Mouse (Mus musculus) kidney, adult 2 months (tissue): ENCODE data around the gene Dct. TPM values are rescaled to one million over a fixed set of nuclear protein-coding genes. Genes with fewer than 3 reads are reported as not detected.

Experiments used
- DNase-seq: peaks from one replicate; pipeline ENCODE4 v3.0.0; 2021
- H3K27ac ChIP-seq: fragments of 200-500 bp; 2 replicates; pipeline ENCODE4 v1.5.1; 2012; ENCODE audit warnings: low read depth, low read length, control low read depth, inconsistent platforms; ENCODE audit not compliant: insufficient read depth
- H3K27me3 ChIP-seq: fragments of 200-500 bp; replicated peaks from 2 replicates; pipeline ENCODE4 v1.6.1; 2012; ENCODE audit warnings: mild to moderate bottlenecking, moderate library complexity, low read length, inconsistent platforms; ENCODE audit not compliant: control insufficient read depth, insufficient read depth
- H3K36me3 ChIP-seq: fragments of 200-500 bp; 2 replicates; pipeline ENCODE4 v1.6.1; 2012; ENCODE audit warnings: mild to moderate bottlenecking, moderate library complexity, low read length, inconsistent platforms; ENCODE audit not compliant: control insufficient read depth, insufficient read depth
- H3K4me1 ChIP-seq: fragments of 200-500 bp; 2 replicates; pipeline ENCODE4 v1.6.1; 2011; ENCODE audit warnings: low read length; ENCODE audit not compliant: control insufficient read depth, insufficient read depth
- H3K4me3 ChIP-seq: fragments of 200-500 bp; 2 replicates; pipeline ENCODE4 v1.5.1; 2011; ENCODE audit warnings: mild to moderate bottlenecking, low read depth, low read length, control low read depth; ENCODE audit not compliant: insufficient read depth
- CTCF ChIP-seq: fragments of 200-500 bp; conservative IDR thresholded peaks from 2 replicates; pipeline ENCODE4 v1.5.1; 2011; ENCODE audit warnings: low read depth, mild to moderate bottlenecking, control low read depth, low read length, moderate library complexity, mixed read lengths; ENCODE audit not compliant: insufficient read depth, insufficient read length
- POLR2A ChIP-seq: fragments of 200-500 bp; IDR thresholded peaks from one replicate; pipeline ENCODE4 v1.6.1; 2011; ENCODE audit warnings: low read depth, low read length, control low read depth
- WGBS: fragments of 180-500 bp; shearing (Covaris S2); methylation state at CpG from one replicate; pipeline ENCODE4 v1.1.7; 2018; 5-methylcytosine and 5-hydroxymethylcytosine counted together
- polyA plus RNA-seq: library from polyadenylated mRNA; depleted of rRNA; stranded (reverse); fragments of >200 nt; gene quantifications from 2 replicates; pipeline ENCODE4 v1.2.3, GENCODE M21; 2012

The Dct gene
- polyA plus RNA-seq, 1 experiment: 0.25 TPM

GRCm38 (mm10) chr14:118057696-118058580 is 5.9 kb upstream of the Dct start:
- DNase-seq: no peak
- H3K36me3 ChIP-seq: no peaks in the 10 kb centered on the region
- H3K4me1 ChIP-seq: no peaks in the 10 kb centered on the region
- H3K27me3 ChIP-seq: no peaks in the 10 kb centered on the region; the same call in 1 of the 2 replicates
- no peak overlapping the region for H3K27ac ChIP-seq
- 82% methylated on average over 25 of the region's 25 CpGs for WGBS
- H3K4me3 ChIP-seq: no peak overlapping the region
- TF ChIP-seq POLR2A (no peak), CTCF (no peak)

GRCm38 (mm10) chr14:118052770-118053169 is 726 bp upstream of the Dct start:
- DNase-seq: no peak
- H3K4me3 ChIP-seq: no peak overlapping the region
- no peaks in the 10 kb centered on the region for H3K27me3 ChIP-seq
- H3K36me3 ChIP-seq: no peaks in the 10 kb centered on the region
- no peaks in the 10 kb centered on the region for H3K4me1 ChIP-seq
- WGBS: 83% methylated on average over 11 of the region's 11 CpGs
- TF ChIP-seq POLR2A: no peak
- TF ChIP-seq CTCF: no peak
- H3K27ac ChIP-seq: no peak overlapping the region

GRCm38 (mm10) chr14:118051396-118051795 is 648 bp downstream of the Dct start:
- TF ChIP-seq CTCF (no peak), POLR2A (no peak)
- H3K27ac ChIP-seq: no peak overlapping the region
- no peaks in the 10 kb centered on the region for H3K27me3 ChIP-seq
- 84% methylated on average over 11 of the region's 11 CpGs for WGBS
- no peaks in the 10 kb centered on the region for H3K4me1 ChIP-seq
- no peak overlapping the region for H3K4me3 ChIP-seq
- no peak for DNase-seq
- H3K36me3 ChIP-seq: no peaks in the 10 kb centered on the region

- no peaks in the 10 kb centered on the region for H3K4me1 ChIP-seq
- H3K27ac ChIP-seq: no peak overlapping the region
- no peak for TF ChIP-seq CTCF
- TF ChIP-seq POLR2A: no peak
- DNase-seq: no peak
- H3K27me3 ChIP-seq: no peaks in the 10 kb centered on the region
- H3K36me3 ChIP-seq: no peaks in the 10 kb centered on the region
- no peak overlapping the region for H3K4me3 ChIP-seq
- 76% methylated on average over 12 of the region's 12 CpGs for WGBS
Observed at GRCm38 (mm10) chr14:118050990-118051389, 1.1 kb downstream of the Dct start.

GRCm38 (mm10) chr14:118050431-118050830 is 1.6 kb downstream of the Dct start:
- no peaks in the 10 kb centered on the region for H3K36me3 ChIP-seq
- no peak for TF ChIP-seq POLR2A
- TF ChIP-seq CTCF: no peak
- no peaks in the 10 kb centered on the region for H3K4me1 ChIP-seq
- no peak overlapping the region for H3K4me3 ChIP-seq
- DNase-seq: no peak
- 68% methylated on average over 10 of the region's 10 CpGs for WGBS
- no peaks in the 10 kb centered on the region for H3K27me3 ChIP-seq
- no peak overlapping the region for H3K27ac ChIP-seq

- Histone ChIP-seq H3K27me3 (no peaks in the 10 kb centered on the region), H3K36me3 (no peaks in the 10 kb centered on the region), H3K27ac (no peak overlapping the region), H3K4me1 (no peaks in the 10 kb centered on the region), H3K4me3 (no peak overlapping the region)
- TF ChIP-seq POLR2A (no peak), CTCF (no peak)
- no peak for DNase-seq
- 48% methylated on average over 12 of the region's 12 CpGs for WGBS
Observed at GRCm38 (mm10) chr14:118049648-118050238, 2.3 kb downstream of the Dct start.

GRCm38 (mm10) chr14:118042963-118043362 is 9.1 kb downstream of the Dct start:
- Histone ChIP-seq H3K4me3 (no peak overlapping the region), H3K27ac (no peak overlapping the region), H3K36me3 (no peaks in the 10 kb centered on the region), H3K4me1 (no peaks in the 10 kb centered on the region), H3K27me3 (no peaks in the 10 kb centered on the region)
- 70% methylated on average over 17 of the region's 17 CpGs for WGBS
- peak; percentile 12; the same call in 1 of the 2 replicates for TF ChIP-seq CTCF
- TF ChIP-seq POLR2A: no peak
- peak; percentile 26 for DNase-seq
